Mouse (Mus musculus): ENCODE results near the gene Cela2a.

DNA sequence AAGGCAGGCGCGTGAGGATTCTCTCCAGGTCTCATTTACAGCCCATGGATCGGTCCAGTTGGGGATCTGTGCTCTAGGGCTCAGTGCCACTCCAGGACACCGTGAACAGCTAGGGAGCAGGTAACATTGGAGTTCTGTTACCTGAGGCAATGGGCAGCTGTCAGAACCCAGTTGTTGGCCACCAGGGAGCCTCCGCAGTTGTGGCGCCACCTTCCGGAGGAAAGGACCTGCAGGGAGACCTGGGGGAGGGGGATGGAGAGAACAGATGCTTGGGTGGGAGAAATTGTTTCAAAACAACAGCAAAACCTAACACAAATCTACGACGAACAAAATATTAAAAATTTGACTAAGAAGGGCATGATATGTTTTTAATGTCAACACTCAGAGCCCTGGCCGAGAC lies 3.9 kb downstream of the Cela2a start:
- TF ChIP-seq CTCF (IDR thresholded peaks at IDR 0.05; ENCODE audit: insufficient read depth, low read depth, low read length) (no peak), POLR2A (IDR thresholded peaks at IDR 0.05; ENCODE audit: insufficient read depth, low read depth, low read length) (no peak)

Data from olfactory bulb, adult 2 months (tissue).